Comparison of ENCODE assay signal across 10 mouse cellular contexts in the genomic region with DNA sequence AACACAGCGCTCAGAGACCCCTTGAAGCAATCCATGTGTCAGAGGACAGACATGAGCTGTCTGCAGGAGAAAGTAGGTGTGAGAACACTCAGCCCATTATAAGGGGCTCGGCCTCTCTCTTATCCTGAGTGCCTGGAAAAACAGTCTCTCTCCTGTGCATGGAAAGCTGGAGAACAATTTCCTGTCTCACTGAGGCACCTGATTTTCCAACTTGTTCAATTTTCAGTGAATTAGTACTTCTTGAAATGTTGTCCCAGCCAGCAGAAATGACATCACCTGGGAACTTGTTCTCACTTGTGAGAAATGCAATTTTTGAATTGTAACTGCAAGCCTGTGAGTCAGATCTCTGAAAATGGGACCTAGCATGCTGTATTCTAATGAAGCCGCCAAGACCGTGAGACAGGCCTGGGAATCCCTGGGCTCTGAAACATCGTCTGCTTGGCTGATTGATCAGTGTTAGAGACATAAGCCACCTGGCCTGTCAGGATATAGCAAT. TPM values are rescaled to one million over a fixed set of nuclear protein-coding genes. Genes with fewer than 3 reads are reported as not detected.
DNase-seq lines count a peak whose midpoint lies in the region; ATAC-seq and TF ChIP-seq lines count a peak whose summit lies in the region.
"Had no signal": no experiment of that assay in that cellular context is flagged by ENCODE, and none has a peak within 500 bp of the region (broad histone marks: within the 10 kb centered on the region; RNA-seq: fewer than 3 reads in every experiment).

No protein-coding gene starts in this region.

- H3K27ac ChIP-seq in liver, postnatal 0 days (ENCODE audit: low read depth), result peak overlapping the region; percentile 49; the same call in 1 of the 2 replicates
- no peak overlapping the region for H3K27ac ChIP-seq in liver, embryonic 12.5 days
- H3K27ac ChIP-seq in limb, embryonic 11.5 days (replicated peaks; ENCODE audit: low read depth, low read length), result 0 out of 2 replicates have a peak overlapping the region, but pooled peaks have one; percentile 18
- H3K27ac ChIP-seq in stomach, embryonic 15.5 days, result peak overlapping the region; percentile 66

- H3K4me1 ChIP-seq in liver, postnatal 0 days (ENCODE audit: insufficient read depth), result peaks cover 8% of the 10 kb centered on the region
- H3K4me1 ChIP-seq in liver, embryonic 12.5 days, result no peaks in the 10 kb centered on the region
- H3K4me1 ChIP-seq in limb, embryonic 11.5 days (ENCODE audit: control insufficient read depth, insufficient read depth, low read length), result peaks cover 4% of the 10 kb centered on the region; the same call in 1 of the 2 replicates
- H3K4me1 ChIP-seq in stomach, embryonic 15.5 days, result 0 out of 2 replicates have a peak, but pooled peaks cover 3% of the 10 kb centered on the region

- no peak overlapping the region for H3K4me2 ChIP-seq in liver, postnatal 0 days (ENCODE audit: low read depth, low read length)
- H3K4me2 ChIP-seq in liver, embryonic 12.5 days, result no peak overlapping the region
- H3K4me2 ChIP-seq in limb, embryonic 11.5 days (ENCODE audit: low read depth, severe bottlenecking), result no peak overlapping the region
- H3K4me2 ChIP-seq in stomach, embryonic 15.5 days, result no peak overlapping the region
- H3K4me2 ChIP-seq: liver, embryonic 11.5 days had no signal

- WGBS in liver, postnatal 0 days (ENCODE audit: insufficient replicate concordance), result 71% methylated on average over 5 of the region's 5 CpGs
- 59% methylated on average over 5 of the region's 5 CpGs for WGBS in liver, embryonic 12.5 days (ENCODE audit: insufficient replicate concordance)
- 12% methylated on average over 5 of the region's 5 CpGs for WGBS in limb, embryonic 11.5 days
- 32% methylated on average over 5 of the region's 5 CpGs for WGBS in stomach, embryonic 15.5 days

- no peak for TF ChIP-seq EP300 in liver, postnatal 0 days (IDR thresholded peaks at IDR 0.05; ENCODE audit: low read depth)

- H3K36me3 ChIP-seq in liver, postnatal 0 days (replicated peaks; ENCODE audit: insufficient read depth, low read length), result no peaks in the 10 kb centered on the region
- H3K36me3 ChIP-seq in liver, embryonic 12.5 days, result no peaks in the 10 kb centered on the region
- no peaks in the 10 kb centered on the region for H3K36me3 ChIP-seq in limb, embryonic 11.5 days (ENCODE audit: control insufficient read depth, insufficient read depth, low read length)
- no peaks in the 10 kb centered on the region for H3K36me3 ChIP-seq in stomach, embryonic 15.5 days

- no peak overlapping the region for H3K9ac ChIP-seq in liver, postnatal 0 days (replicated peaks)
- no peak overlapping the region for H3K9ac ChIP-seq in liver, embryonic 12.5 days
- H3K9ac ChIP-seq in limb, embryonic 11.5 days (ENCODE audit: low read length), result no peak overlapping the region
- H3K9ac ChIP-seq in stomach, embryonic 15.5 days, result no peak overlapping the region

- no peak for TF ChIP-seq CTCF in liver, postnatal 0 days (IDR thresholded peaks at IDR 0.05; ENCODE audit: low read depth)

- H3K27me3 ChIP-seq in liver, postnatal 0 days (ENCODE audit: insufficient read depth, low read length), result no peaks in the 10 kb centered on the region
- H3K27me3 ChIP-seq in liver, embryonic 12.5 days (replicated peaks), result no peaks in the 10 kb centered on the region
- no peaks in the 10 kb centered on the region for H3K27me3 ChIP-seq in limb, embryonic 11.5 days (ENCODE audit: control insufficient read depth, insufficient read depth, low read length)
- no peaks in the 10 kb centered on the region for H3K27me3 ChIP-seq in stomach, embryonic 15.5 days (replicated peaks)

- H3K4me3 ChIP-seq in liver, postnatal 0 days (ENCODE audit: low read depth, low read length), result no peak overlapping the region
- H3K4me3 ChIP-seq in liver, embryonic 12.5 days, result no peak overlapping the region
- no peak overlapping the region for H3K4me3 ChIP-seq in limb, embryonic 11.5 days (ENCODE audit: low read depth, low read length)
- no peak overlapping the region for H3K4me3 ChIP-seq in stomach, embryonic 15.5 days (replicated peaks)

- DNase-seq in liver, postnatal 0 days, result no peak
- peak; percentile 95 for DNase-seq in heart, adult 11 months
- DNase-seq in limb, embryonic 11.5 days (ENCODE audit: low spot score), result peak; percentile 40
- no peak for DNase-seq in cerebellum, adult 9-11 months
- DNase-seq in layer of hippocampus, postnatal 36 days, result no peak

- no peak for ATAC-seq in liver, postnatal 0 days
- ATAC-seq in liver, embryonic 12.5 days, result no peak
- peak; percentile 84; the same call in 1 of the 2 replicates for ATAC-seq in limb, embryonic 11.5 days (ENCODE audit: insufficient number of reproducible peaks, low FRiP score, low TSS enrichment, low read depth)
- no peak for ATAC-seq in stomach, embryonic 15.5 days (ENCODE audit: insufficient read depth, low FRiP score, low read depth)
- no peak for ATAC-seq in granulocyte monocyte progenitor cell, adult 5-6 weeks (replicated peaks; ENCODE audit: poor library complexity, severe bottlenecking)
- ATAC-seq: hindbrain, embryonic 16.5 days had no signal

- no peaks in the 10 kb centered on the region for H3K9me3 ChIP-seq in liver, postnatal 0 days (ENCODE audit: low read length)
- H3K9me3 ChIP-seq in liver, embryonic 12.5 days (replicated peaks), result no peaks in the 10 kb centered on the region
- H3K9me3 ChIP-seq in limb, embryonic 11.5 days (ENCODE audit: control insufficient read depth, low read length), result no peaks in the 10 kb centered on the region
- no peaks in the 10 kb centered on the region for H3K9me3 ChIP-seq in stomach, embryonic 15.5 days

RNA-seq across cellular contexts. Expression of a gene that starts 28.2 kb away (rescaled TPM):
- 88.1 and 92.9 TPM in 2 replicates for polyA plus RNA-seq in liver, postnatal 0 days (2015; fragmentation: Nextera tagmentation; extraction: Ambion mirVana)
- polyA plus RNA-seq in liver, embryonic 12.5 days (2016; fragmentation: Nextera tagmentation; extraction: Ambion mirVana), result 31.8 and 37.9 TPM in 2 replicates
- 69.3 and 70.7 TPM in 2 replicates for polyA plus RNA-seq in limb, embryonic 11.5 days (2014; fragmentation: Nextera tagmentation; extraction: Ambion mirVana)
- 95.0 and 95.2 TPM in 2 replicates for polyA plus RNA-seq in stomach, embryonic 15.5 days (2015; fragmentation: Nextera tagmentation; extraction: Ambion mirVana)
- total RNA-seq in granulocyte monocyte progenitor cell, adult 5-6 weeks (2014; fragmentation: Nextera tagmentation), result 34.3 and 48.5 TPM in 2 replicates
- 49.3 and 67.1 TPM in 2 replicates for total RNA-seq in granulocyte monocyte progenitor cell, adult 5-6 weeks (2017)
- 10 to 100 TPM; 81.6 to 90.6 TPM for total RNA-seq in layer of hippocampus, postnatal 36 days (2021)

Comparison
In these comparisons a context has a peak if more than half of its experiments do, and no peak if none do; other contexts are left out.
1. DNase-seq: peak in heart, adult 11 months (single experiment) and limb, embryonic 11.5 days (single experiment); none in liver, postnatal 0 days (single experiment), cerebellum, adult 9-11 months (single experiment) and layer of hippocampus, postnatal 36 days (0 of 2).